Mouse (Mus musculus): Measurements from ENCODE around the gene 2210408I21Rik.
A peak's percentile ranks its signal among the peaks of the same experiment; 100 is the strongest.

The 2210408I21Rik gene

GRCm38 (mm10) chr13:77275172-77275747 lies 139.9 kb downstream of the 2210408I21Rik start:
- peak; percentile 5 for DNase-seq (ENCODE audit: extremely low read depth, low read depth, low spot score)

- no peak for DNase-seq (ENCODE audit: extremely low read depth, low read depth, low spot score)
Observed at GRCm38 (mm10) chr13:77278659-77279413, 143.5 kb downstream of the 2210408I21Rik start.

GRCm38 (mm10) chr13:77295519-77295918 lies 160.2 kb downstream of the 2210408I21Rik start:
- DNase-seq (ENCODE audit: extremely low read depth, low read depth, low spot score): no peak

GRCm38 (mm10) chr13:77324101-77324500 lies 188.8 kb downstream of the 2210408I21Rik start:
- no peak for DNase-seq (ENCODE audit: extremely low read depth, low read depth, low spot score)

GRCm38 (mm10) chr13:77326174-77326959 lies 191.0 kb downstream of the 2210408I21Rik start:
- no peak for DNase-seq (ENCODE audit: extremely low read depth, low read depth, low spot score)

- DNase-seq (ENCODE audit: extremely low read depth, low read depth, low spot score): no peak
Observed at GRCm38 (mm10) chr13:77342097-77342496, 206.8 kb downstream of the 2210408I21Rik start.

- DNase-seq (ENCODE audit: extremely low read depth, low read depth, low spot score): no peak
Observed at GRCm38 (mm10) chr13:77385448-77385970, 250.2 kb downstream of the 2210408I21Rik start.

- DNase-seq (ENCODE audit: extremely low read depth, low read depth, low spot score): no peak
Observed at GRCm38 (mm10) chr13:77386001-77386400, 250.7 kb downstream of the 2210408I21Rik start.

GRCm38 (mm10) chr13:77388148-77388547 lies 252.8 kb downstream of the 2210408I21Rik start:
- DNase-seq (ENCODE audit: extremely low read depth, low read depth, low spot score): no peak

GRCm38 (mm10) chr13:77389209-77389608 lies 253.9 kb downstream of the 2210408I21Rik start:
- DNase-seq (ENCODE audit: extremely low read depth, low read depth, low spot score): no peak

- DNase-seq (ENCODE audit: extremely low read depth, low read depth, low spot score): no peak
Observed at GRCm38 (mm10) chr13:77396374-77396773, 261.0 kb downstream of the 2210408I21Rik start.

GRCm38 (mm10) chr13:77396981-77397380 lies 261.6 kb downstream of the 2210408I21Rik start:
- no peak for DNase-seq (ENCODE audit: extremely low read depth, low read depth, low spot score)

GRCm38 (mm10) chr13:77397646-77398045 lies 262.3 kb downstream of the 2210408I21Rik start:
- no peak for DNase-seq (ENCODE audit: extremely low read depth, low read depth, low spot score)

GRCm38 (mm10) chr13:77398477-77398876 lies 263.1 kb downstream of the 2210408I21Rik start:
- no peak for DNase-seq (ENCODE audit: extremely low read depth, low read depth, low spot score)

- no peak for DNase-seq (ENCODE audit: extremely low read depth, low read depth, low spot score)
Observed at GRCm38 (mm10) chr13:77400762-77401161, 265.4 kb downstream of the 2210408I21Rik start.

GRCm38 (mm10) chr13:77408530-77408929 lies 273.2 kb downstream of the 2210408I21Rik start:
- no peak for DNase-seq (ENCODE audit: extremely low read depth, low read depth, low spot score)

GRCm38 (mm10) chr13:77409804-77410203 lies 274.5 kb downstream of the 2210408I21Rik start:
- no peak for DNase-seq (ENCODE audit: extremely low read depth, low read depth, low spot score)

GRCm38 (mm10) chr13:77412829-77413228 lies 277.5 kb downstream of the 2210408I21Rik start:
- no peak for DNase-seq (ENCODE audit: extremely low read depth, low read depth, low spot score)

GRCm38 (mm10) chr13:77450007-77450567 lies 314.7 kb downstream of the 2210408I21Rik start:
- no peak for DNase-seq (ENCODE audit: extremely low read depth, low read depth, low spot score)

- no peak for DNase-seq (ENCODE audit: extremely low read depth, low read depth, low spot score)
Observed at GRCm38 (mm10) chr13:77470093-77470621, 334.8 kb downstream of the 2210408I21Rik start.

GRCm38 (mm10) chr13:77476420-77476819 lies 341.1 kb downstream of the 2210408I21Rik start:
- no peak for DNase-seq (ENCODE audit: extremely low read depth, low read depth, low spot score)
